Mouse (Mus musculus): Measurements from ENCODE around the gene Itgam.
"Not testable (repeated sequence)": the region's sequence is repeated elsewhere in the genome, so short reads cannot be mapped to it uniquely, and the experiment has no call there.

Gene Itgam

GRCm38 (mm10) chr7:128062456-128062855, at the start of gene Itgam, which contains the start of gene Gm49368:
Itgam (plus strand) TSS chr7:128062640.
Gm49368 (plus strand) TSS chr7:128062683.
- no peak for DNase-seq (ENCODE audit: low spot score)

DNA sequence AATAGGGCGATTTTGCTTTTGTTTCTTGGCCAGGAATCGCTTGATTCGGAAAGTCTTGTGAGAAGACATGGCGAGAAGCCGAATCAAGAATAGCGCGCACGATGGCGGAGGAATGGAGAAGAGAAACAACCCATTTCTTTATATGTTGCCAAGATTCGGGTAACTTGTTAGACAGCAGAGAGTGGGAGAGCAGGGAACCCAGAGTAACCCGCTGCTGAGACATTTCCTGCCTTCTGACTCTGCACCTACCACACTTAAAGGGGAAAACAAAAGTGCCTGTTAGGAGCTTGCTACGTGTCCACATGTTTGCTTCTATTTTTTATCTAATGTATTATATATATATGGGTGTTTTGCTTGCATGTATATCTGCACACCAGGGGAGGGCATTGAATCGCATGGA, 49.3 kb upstream of the Itgam start:
- no peak for DNase-seq (ENCODE audit: low spot score)

GRCm38 (mm10) chr7:128016134-128016533, 46.3 kb upstream of the Itgam start:
- not testable (repeated sequence) for DNase-seq (ENCODE audit: low spot score)

DNA sequence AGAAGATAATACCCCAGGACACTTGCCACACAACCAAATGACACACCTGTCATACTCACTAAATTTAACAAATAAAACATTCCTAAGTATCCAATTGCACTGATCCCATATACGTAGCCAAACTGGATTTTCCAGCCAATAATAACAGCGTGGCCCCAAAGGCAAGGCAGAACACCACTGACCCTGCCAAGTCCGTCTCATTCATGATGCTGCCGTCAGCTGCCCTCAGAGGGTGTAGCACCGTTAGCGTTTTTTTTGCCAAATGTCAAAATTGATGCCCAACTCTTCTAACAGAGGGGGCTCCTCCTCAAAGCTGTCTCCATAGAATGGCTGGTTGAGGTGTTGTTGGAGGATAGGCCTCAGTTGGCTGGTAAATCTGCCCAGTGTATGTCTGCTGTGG, 45.8 kb upstream of the Itgam start:
- no peak for DNase-seq (ENCODE audit: low spot score)

DNA sequence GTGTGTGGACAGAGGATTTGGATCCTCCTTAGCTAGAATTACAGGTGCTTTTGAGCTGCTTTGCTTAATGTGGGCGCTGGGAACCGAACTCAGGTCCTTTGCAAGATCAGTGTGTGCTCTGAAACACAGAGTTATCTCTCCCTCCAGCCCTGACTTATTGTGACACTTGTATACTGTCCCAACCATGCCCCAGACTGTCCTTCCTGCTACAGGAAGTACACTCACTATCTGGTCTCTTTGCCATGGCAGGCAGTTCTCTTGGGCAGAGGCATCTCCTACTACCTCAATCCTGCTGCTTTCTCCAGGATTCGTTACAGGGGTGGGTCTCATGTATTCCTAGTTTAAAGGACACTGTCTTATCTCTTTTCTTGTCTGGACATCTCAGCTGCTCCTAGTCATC, 44.2 kb upstream of the Itgam start:
- DNase-seq (ENCODE audit: low spot score): no peak

DNA sequence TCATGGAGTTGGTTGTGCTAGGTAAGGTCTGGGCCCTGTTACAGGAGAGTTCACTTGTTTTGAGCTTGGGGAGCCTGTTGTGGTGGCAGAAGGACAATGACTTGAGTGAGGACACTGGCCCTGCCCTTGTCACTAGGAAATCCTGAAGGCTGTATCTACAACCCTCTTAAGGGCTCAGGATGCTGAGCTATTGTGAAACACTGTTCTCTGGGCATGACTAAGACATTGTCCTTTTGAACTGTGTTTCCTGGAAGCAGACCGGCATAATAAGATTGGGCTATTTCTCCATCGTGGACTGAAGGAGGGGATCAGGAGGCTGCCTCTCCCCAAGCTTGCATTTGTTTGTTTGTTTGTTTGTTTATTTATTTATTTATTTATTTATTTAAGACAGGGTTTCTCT, 43.3 kb upstream of the Itgam start:
- DNase-seq (ENCODE audit: low spot score): peak; percentile 47

GRCm38 (mm10) chr7:128022974-128023373, 39.5 kb upstream of the Itgam start:
- DNase-seq (ENCODE audit: low spot score): no peak

DNA sequence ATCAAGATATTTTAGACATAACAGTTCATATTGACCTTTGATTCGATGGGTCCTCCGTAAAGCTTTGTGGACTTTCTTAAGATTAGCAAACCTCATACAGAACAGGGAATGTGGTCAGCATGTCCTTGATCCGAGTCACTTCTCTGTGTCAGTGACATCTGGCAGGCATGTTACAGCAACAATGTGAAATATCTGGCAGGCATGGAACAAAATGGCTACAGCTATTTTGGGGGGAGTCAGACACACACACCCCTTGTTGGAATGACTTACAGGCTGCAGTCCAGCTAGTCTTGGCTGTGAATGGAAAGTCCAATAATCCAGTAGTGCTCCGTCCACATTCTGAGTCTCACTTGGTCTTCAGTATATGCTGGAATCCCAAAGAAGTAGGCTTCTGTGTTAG, 38.9 kb upstream of the Itgam start:
- DNase-seq (ENCODE audit: low spot score): no peak

- no peak for DNase-seq (ENCODE audit: low spot score)
Measured at GRCm38 (mm10) chr7:128024364-128024763, 38.1 kb upstream of the Itgam start.

- no peak for DNase-seq (ENCODE audit: low spot score)
Measured at GRCm38 (mm10) chr7:128024932-128025331, 37.5 kb upstream of the Itgam start.

- no peak for DNase-seq (ENCODE audit: low spot score)
Measured at GRCm38 (mm10) chr7:128025381-128025780, 37.1 kb upstream of the Itgam start.

GRCm38 (mm10) chr7:128031403-128031976, 30.9 kb upstream of the Itgam start:
- peak; percentile 79 for DNase-seq (ENCODE audit: low spot score)

DNA sequence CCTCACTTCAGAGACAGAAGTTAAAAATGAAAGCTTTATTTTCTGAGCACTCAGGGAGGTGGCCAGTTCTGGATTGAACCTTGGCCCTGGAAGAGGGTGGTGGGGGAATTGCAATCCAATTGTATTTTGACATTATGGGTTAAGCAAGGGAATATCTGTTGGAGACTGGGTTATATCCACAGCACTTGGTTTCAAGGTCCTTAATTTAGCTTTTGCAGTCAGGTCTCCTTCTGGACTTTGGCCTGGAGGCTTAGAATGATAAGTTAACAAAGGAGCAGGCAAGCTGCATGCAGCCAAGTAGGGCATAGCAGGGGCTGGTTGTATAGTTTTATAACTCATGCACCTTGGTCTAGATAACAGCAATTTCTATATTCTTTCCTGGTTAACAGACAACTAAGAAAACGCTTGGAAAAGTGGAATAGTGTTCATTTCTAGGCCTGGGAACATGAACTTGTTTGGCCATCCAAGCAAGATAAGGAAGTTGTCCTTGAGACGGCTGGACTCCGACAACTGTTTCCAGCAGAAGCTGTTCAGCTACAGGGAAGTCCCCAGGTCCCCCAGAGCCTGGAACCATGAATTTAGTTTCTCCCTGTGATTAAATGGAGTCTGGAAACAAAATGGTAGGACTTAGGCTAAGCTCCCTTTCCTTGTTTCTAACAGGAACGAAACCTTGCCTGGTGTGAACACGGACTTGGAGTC, 30.0 kb upstream of the Itgam start:
- DNase-seq (ENCODE audit: low spot score): peak; percentile 71

DNA sequence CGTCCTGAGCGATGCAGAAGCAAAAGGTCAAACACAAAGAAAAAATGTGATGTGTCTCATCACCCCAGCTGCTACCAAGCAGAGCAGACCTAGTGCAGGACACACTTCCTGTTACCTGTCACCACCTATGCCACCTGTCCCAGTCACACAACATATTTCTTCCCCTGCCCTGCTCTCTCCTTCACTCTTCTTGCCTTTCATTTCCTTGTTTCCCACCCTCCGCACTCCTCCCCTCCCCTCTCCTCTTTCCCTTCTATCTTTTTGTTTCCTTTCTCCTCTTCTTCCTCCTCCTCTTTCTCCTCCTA, 29.5 kb upstream of the Itgam start:
- no peak for DNase-seq (ENCODE audit: low spot score)

GRCm38 (mm10) chr7:128033616-128034015, 28.8 kb upstream of the Itgam start:
- DNase-seq (ENCODE audit: low spot score): no peak

- DNase-seq (ENCODE audit: low spot score): not testable (repeated sequence)
Measured at GRCm38 (mm10) chr7:128042161-128042820, 20.1 kb upstream of the Itgam start.

DNA sequence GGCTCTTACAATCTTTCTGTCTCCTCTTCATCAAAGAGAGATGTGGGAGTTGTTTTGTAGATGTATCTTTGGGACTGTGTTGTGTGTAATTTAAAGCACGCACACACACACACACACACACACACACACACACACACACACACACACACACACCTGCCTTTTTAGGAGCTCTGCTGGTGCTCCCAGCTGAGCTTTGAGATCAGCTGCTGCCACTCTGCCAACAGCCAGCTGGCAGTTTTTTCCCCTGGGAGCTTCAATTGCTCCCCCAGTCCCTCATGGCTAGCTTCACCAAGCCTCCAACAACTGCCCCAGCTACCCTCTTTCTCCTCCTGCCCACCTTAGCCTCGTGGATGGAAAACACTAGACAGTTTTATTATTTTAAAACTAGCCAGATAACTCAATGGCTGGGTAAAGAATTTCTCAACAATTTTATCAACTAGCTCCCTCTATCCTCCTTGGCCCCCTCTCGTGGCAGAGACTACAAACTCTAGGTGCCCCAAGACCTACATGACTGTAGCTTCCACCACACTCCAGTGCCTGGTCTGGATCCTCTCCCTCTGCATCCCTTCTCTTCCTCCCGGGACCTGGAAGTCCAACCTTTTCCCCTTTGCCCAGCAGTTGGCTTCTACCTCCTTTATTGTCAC, 18.2 kb upstream of the Itgam start:
- no peak for DNase-seq (ENCODE audit: low spot score)

DNA sequence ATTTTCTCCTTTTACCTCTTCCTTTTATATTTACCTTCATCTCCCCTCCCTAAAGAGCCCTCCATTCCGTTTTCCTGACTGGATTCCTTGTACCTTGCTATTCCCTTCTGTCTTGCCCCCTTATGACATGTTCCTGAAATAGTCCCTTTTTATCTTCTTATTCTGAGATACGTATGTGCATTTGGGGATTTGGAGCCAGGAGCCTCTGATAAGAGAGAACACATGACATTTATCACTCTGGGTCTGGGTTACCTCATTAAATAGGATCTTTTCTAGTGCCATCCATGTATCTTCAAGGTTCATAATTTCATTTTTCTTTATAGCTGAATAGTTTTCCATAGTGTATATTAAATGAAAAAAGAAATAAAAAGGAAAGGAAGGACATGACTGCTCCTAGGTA, 16.8 kb upstream of the Itgam start:
- DNase-seq (ENCODE audit: low spot score): no peak

- DNase-seq (ENCODE audit: low spot score): no peak
Measured at GRCm38 (mm10) chr7:128048819-128049218, 13.6 kb upstream of the Itgam start.

- no peak for DNase-seq (ENCODE audit: low spot score)
Measured at GRCm38 (mm10) chr7:128049254-128049653, 13.2 kb upstream of the Itgam start.

- no peak for DNase-seq (ENCODE audit: low spot score)
Measured at GRCm38 (mm10) chr7:128050739-128051138, 11.7 kb upstream of the Itgam start.

- DNase-seq (ENCODE audit: low spot score): no peak
Measured at GRCm38 (mm10) chr7:128053061-128053460, 9.4 kb upstream of the Itgam start.

DNA sequence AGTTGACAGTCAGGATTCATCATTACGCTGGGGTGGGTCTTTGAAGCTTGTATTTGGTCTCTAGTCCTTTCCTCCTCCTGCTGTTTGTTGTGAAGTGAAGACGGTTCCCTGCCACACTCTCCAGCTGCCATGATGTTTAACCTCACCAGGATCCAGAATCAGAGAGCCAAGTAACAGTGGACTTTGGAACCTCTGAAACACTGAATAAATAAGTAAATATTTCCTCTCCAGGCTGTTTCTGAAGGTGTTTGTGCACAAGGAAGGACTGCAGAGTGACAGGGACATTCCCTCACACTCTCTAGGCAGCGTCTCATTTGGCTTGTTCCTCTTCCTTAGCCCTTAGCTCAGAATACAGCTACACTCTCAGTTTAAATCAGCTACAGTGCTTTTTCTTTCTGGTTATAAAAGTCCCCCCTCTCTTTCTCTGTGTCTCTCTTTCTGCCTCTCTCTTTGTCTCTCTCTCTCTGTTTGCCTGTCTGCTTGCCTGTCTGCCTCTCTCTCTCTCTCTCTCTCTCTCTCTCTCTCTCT, 5.5 kb upstream of the Itgam start:
- peak; percentile 40 for DNase-seq (ENCODE audit: low spot score)
